Comparison of ENCODE assay signal across 12 mouse cellular contexts in genomic region chr3:119086618-119087017, GRCm38 (mm10).
"Had no signal": no experiment of that assay in that cellular context is flagged by ENCODE, and none has a peak within 500 bp of the region (broad histone marks: within the 10 kb centered on the region; RNA-seq: fewer than 3 reads in every experiment).

No protein-coding gene starts in this region.

- H3K36me3 ChIP-seq: limb, embryonic 12.5 days; liver, embryonic 13.5 days; midbrain, embryonic 13.5 days; neural tube, embryonic 15.5 days had no signal

- H3K27ac ChIP-seq: limb, embryonic 12.5 days; liver, embryonic 13.5 days; midbrain, embryonic 13.5 days; neural tube, embryonic 15.5 days had no signal

- H3K4me1 ChIP-seq: limb, embryonic 12.5 days; liver, embryonic 13.5 days; midbrain, embryonic 13.5 days; neural tube, embryonic 15.5 days had no signal

- H3K4me3 ChIP-seq: limb, embryonic 12.5 days; liver, embryonic 13.5 days; midbrain, embryonic 13.5 days; myocyte; neural tube, embryonic 15.5 days had no signal

- H3K9ac ChIP-seq: limb, embryonic 12.5 days; liver, embryonic 13.5 days; liver, postnatal 0 days; midbrain, embryonic 13.5 days; neural tube, embryonic 15.5 days had no signal

- H3K27me3 ChIP-seq: limb, embryonic 12.5 days; liver, embryonic 13.5 days; midbrain, embryonic 13.5 days; neural tube, embryonic 15.5 days had no signal

- DNase-seq: kidney, adult 8-10 months; kidney, postnatal 25 days; liver, embryonic 13.5 days; liver, postnatal 0 days; lung, postnatal 14 days; right cerebral cortex, postnatal 4 days; spleen, adult 18-20 months; thymus, postnatal 36 days had no signal
